Mouse (Mus musculus): Measurements from ENCODE around the gene Klrk1. TPM values are rescaled to one million over a fixed set of nuclear protein-coding genes. Genes with fewer than 3 reads are reported as not detected.
"Not testable (repeated sequence)": the region's sequence is repeated elsewhere in the genome, so short reads cannot be mapped to it uniquely, and the experiment has no call there.

The Klrk1 gene
- polyA plus RNA-seq (2011; ENCODE audit: insufficient read depth, insufficient read length, low replicate concordance, missing spikeins), result 2.7 and 6.3 TPM in 2 replicates

DNA sequence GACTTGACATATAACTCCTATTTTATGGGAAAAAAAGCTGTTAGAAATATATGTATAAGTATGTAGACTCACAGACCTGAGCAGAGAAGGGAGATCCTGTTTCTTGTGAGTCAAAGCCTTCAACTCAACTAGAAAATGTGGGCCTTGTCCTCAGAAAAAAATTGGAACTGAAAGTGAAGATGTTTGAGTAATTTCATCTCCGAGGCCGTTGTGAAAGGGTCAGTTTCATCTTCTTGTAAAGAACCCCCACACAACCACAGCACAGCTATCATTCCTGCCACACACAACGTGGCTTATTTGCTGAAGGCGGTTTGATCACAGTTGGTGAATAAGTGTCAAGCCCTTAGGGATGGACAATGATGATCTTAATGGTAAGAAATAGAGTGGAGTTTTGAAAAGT is at the start of gene Klrk1:
Klrk1 (minus strand) TSS at position 130 of the 400 bp plus-strand sequence.
- WGBS, result 37% methylated on average over 4 of the region's 4 CpGs

DNA sequence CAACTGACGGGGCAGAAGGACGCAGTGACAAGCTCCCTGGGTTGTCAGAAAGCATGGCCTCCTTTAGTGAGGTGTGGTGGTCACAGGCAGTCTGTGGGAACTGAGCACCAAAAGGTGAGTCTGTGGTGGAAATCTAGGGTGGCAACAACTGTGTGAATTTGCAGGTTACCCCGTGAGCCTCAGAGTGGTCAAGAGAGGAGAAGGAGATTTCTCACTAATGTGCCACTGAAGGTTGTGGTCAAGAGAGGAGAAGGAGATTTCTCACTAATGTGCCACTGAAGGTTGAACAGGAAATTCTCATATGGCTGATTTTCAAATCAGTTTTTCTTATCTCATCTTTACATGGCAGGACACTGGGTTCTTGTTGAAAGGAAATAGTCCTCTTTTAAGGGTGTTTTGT is 37.6 kb upstream of the Klrk1 start:
- no CpG with 5 or more reads among the region's 3 CpGs for WGBS
- not testable (repeated sequence) for H3K27ac ChIP-seq (ENCODE audit: control insufficient read depth, insufficient read depth, low read depth, low read length, poor library complexity); H3K4me1 ChIP-seq (ENCODE audit: control insufficient read depth, insufficient read depth, low read length); H3K4me3 ChIP-seq (replicated peaks; ENCODE audit: control insufficient read depth, low read depth, low read length)

More for the DNA sequence above, at the start of gene Klrk1:
- no peak for TF ChIP-seq POLR2A (IDR thresholded peaks at IDR 0.05; ENCODE audit: borderline replicate concordance, control insufficient read depth, low read depth, low read length)
- TF ChIP-seq CTCF (IDR thresholded peaks at IDR 0.05; ENCODE audit: control insufficient read depth, insufficient read depth, low read length), result no peak
- Histone ChIP-seq H3K4me3 (replicated peaks; ENCODE audit: control insufficient read depth, low read depth, low read length) (no peak within 1 kb of the TSS), H3K27ac (ENCODE audit: control insufficient read depth, insufficient read depth, low read depth, low read length, poor library complexity) (no peak within 1 kb of the TSS), H3K4me1 (ENCODE audit: control insufficient read depth, insufficient read depth, low read length) (no peaks in the 10 kb centered on the region)

DNA sequence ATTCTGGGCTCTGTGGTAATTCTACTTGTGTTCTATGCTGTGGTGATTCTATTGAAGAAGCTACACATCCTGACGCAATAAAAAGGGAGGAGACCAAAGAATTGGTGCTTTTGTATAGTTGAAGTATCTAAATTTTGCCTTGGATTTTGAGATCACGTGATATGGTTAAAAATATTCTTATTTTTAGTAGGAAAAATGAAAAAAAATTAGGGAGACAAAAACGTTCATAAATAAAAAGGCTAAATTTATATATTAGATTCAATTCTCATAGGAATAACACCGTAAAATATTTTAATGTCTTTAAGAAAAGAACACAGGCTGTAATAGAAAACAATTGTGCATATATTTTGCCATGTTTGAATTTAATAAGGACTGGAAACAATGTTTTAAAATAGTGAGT is 36.9 kb upstream of the Klrk1 start, which contains the start of gene Klrc2:
Klrc2 (minus strand) TSS at position 101 of the 400 bp plus-strand sequence.
- H3K27ac ChIP-seq (ENCODE audit: control insufficient read depth, insufficient read depth, low read depth, low read length, poor library complexity); H3K4me1 ChIP-seq (ENCODE audit: control insufficient read depth, insufficient read depth, low read length); H3K4me3 ChIP-seq (replicated peaks; ENCODE audit: control insufficient read depth, low read depth, low read length): not testable (repeated sequence)
- WGBS, result 71% methylated on average over 4 of the region's 4 CpGs

DNA sequence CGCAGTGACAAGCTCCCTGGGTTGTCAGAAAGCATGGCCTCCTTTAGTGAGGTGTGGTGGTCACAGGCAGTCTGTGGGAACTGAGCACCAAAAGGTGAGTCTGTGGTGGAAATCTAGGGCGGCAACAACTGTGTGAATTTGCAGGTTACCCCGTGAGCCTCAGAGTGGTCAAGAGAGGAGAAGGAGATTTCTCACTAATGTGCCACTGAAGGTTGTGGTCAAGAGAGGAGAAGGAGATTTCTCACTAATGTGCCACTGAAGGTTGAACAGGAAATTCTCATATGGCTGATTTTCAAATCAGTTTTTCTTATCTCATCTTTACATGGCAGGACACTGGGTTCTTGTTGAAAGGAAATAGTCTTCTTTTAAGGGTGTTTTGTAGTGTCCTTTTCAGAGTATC is 20.4 kb upstream of the Klrk1 start:
- WGBS, result 53% methylated on average over 2 of the region's 3 CpGs
- H3K27ac ChIP-seq (ENCODE audit: control insufficient read depth, insufficient read depth, low read depth, low read length, poor library complexity); H3K4me3 ChIP-seq (replicated peaks; ENCODE audit: control insufficient read depth, low read depth, low read length); H3K4me1 ChIP-seq (ENCODE audit: control insufficient read depth, insufficient read depth, low read length): not testable (repeated sequence)

DNA sequence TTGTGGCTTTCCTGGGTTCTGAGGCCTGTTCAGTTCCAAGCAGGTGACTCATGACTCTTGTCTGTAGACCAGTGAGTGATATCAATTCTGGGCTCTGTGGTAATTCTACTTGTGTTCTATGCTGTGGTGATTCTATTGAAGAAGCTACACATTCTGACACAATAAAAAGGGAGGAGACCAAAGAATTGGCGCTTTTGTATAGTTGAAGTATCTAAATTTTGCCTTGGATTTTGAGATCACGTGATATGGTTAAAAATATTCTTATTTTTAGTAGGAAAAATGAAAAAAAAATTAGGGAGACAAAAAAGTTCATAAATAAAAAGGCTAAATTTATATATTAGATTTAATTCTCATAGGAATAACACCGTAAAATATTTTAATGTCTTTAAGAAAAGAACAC is 19.6 kb upstream of the Klrk1 start, which contains the start of gene Klrc3:
Klrc3 (minus strand) TSS at position 101 of the 400 bp plus-strand sequence.
- not testable (repeated sequence) for H3K4me3 ChIP-seq (replicated peaks; ENCODE audit: control insufficient read depth, low read depth, low read length); H3K4me1 ChIP-seq (ENCODE audit: control insufficient read depth, insufficient read depth, low read length); H3K27ac ChIP-seq (ENCODE audit: control insufficient read depth, insufficient read depth, low read depth, low read length, poor library complexity)
- 72% methylated on average over 3 of the region's 3 CpGs for WGBS

DNA sequence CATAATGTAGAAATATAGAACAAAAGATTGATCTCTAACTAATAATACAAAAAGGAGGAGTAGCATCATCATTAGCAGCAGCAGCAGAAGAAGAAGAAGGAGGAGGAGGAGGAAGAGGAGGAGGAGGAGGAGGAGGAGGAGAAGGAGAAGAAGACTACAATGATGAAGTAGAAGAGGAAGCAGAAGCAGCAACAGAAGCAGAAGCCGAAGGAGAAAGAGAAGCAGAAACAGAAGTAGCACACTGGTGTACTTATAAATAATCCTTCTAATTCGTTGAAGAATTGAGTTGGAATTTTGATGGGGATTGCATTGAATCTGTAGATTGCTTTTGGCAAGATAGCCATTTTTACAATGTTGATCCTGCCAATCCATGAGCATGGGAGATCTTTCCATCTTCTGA is 7.4 kb upstream of the Klrk1 start:
- H3K4me3 ChIP-seq (replicated peaks; ENCODE audit: control insufficient read depth, low read depth, low read length); H3K27ac ChIP-seq (ENCODE audit: control insufficient read depth, insufficient read depth, low read depth, low read length, poor library complexity): not testable (repeated sequence)
- 23% methylated on average over 2 of the region's 2 CpGs for WGBS

DNA sequence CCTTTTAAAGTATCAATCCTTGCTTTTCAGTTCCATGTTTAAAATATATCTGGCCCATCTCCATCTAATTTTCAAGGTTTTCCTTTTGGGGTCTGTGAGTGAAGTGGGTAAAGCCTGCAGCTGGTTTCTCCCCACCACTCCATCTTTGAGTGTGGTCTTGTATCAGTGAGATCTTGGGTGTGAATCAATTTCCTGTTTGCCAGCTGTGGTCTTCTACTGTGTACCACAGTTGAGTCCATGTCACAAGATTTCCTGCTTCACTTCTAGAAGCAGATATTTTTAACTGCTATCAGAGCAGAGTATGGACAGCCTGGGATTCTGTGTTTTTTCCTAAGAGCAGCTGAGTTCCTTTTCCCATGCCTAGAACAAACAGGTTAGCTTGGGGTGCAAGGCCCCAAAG is 15.3 kb downstream of the Klrk1 start:
- no peak overlapping the region for H3K27ac ChIP-seq (ENCODE audit: control insufficient read depth, insufficient read depth, low read depth, low read length, poor library complexity)
- no peak overlapping the region for H3K4me3 ChIP-seq (replicated peaks; ENCODE audit: control insufficient read depth, low read depth, low read length)
- TF ChIP-seq POLR2A (IDR thresholded peaks at IDR 0.05; ENCODE audit: borderline replicate concordance, control insufficient read depth, low read depth, low read length) (no peak), CTCF (IDR thresholded peaks at IDR 0.05; ENCODE audit: control insufficient read depth, insufficient read depth, low read length) (no peak)
- no peaks in the 10 kb centered on the region for H3K4me1 ChIP-seq (ENCODE audit: control insufficient read depth, insufficient read depth, low read length)

More for the DNA sequence above, 7.4 kb upstream of the Klrk1 start:
- H3K4me1 ChIP-seq (ENCODE audit: control insufficient read depth, insufficient read depth, low read length), result not testable (repeated sequence)

DNA sequence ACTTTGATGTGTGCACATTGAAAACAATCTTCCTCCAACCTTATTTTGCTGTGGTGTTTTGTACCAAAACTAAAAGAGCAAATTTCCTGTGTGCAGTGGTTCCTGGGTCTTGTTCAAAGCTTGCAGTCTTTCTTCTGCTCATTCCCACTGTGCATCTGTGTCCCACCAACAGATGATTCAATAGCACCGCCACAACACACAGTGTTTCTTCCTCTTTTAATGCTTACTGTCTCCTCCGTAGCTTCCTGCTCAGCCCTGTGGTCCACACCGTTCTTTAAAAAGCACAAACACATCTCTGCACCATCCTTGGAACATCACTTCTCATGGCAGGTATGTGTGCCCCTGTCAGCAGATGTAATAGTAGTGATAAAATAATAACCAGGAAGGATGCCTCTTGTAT is 32.2 kb downstream of the Klrk1 start, which contains the start of gene Klrd1:
Klrd1 (plus strand) TSS at position 275 of the 400 bp plus-strand sequence.
- WGBS, result under 1% methylated on average over 3 of the region's 3 CpGs
- Histone ChIP-seq H3K4me3 (replicated peaks; ENCODE audit: control insufficient read depth, low read depth, low read length) (peak within 1 kb of the TSS; percentile 1), H3K4me1 (ENCODE audit: control insufficient read depth, insufficient read depth, low read length) (no peaks in the 10 kb centered on the region), H3K27ac (ENCODE audit: control insufficient read depth, insufficient read depth, low read depth, low read length, poor library complexity) (no peak within 1 kb of the TSS)
- TF ChIP-seq POLR2A (IDR thresholded peaks at IDR 0.05; ENCODE audit: borderline replicate concordance, control insufficient read depth, low read depth, low read length) (no peak), CTCF (IDR thresholded peaks at IDR 0.05; ENCODE audit: control insufficient read depth, insufficient read depth, low read length) (no peak)

DNA sequence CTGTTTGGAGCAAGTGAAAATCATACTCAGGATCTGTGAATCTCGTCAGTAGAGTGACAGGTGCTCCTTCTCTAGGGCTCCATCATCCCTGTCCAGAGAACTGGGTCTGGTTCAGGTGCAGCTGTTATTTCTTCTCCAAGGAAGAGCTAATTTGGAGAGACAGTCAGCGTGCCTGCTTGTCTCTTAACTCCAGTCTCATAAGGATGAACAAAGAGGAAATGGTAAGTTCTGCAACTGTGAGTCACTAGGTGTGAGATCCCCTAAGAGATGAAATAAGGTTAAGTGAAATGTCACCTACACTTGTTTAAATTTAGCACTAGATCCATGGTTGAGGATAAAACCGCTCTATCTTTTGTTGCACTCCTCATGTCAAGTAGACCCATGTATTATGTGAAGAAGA is 40.6 kb downstream of the Klrk1 start:
- TF ChIP-seq POLR2A (IDR thresholded peaks at IDR 0.05; ENCODE audit: borderline replicate concordance, control insufficient read depth, low read depth, low read length) (no peak), CTCF (IDR thresholded peaks at IDR 0.05; ENCODE audit: control insufficient read depth, insufficient read depth, low read length) (no peak)
- 58% methylated on average over 3 of the region's 3 CpGs for WGBS
- Histone ChIP-seq H3K4me1 (ENCODE audit: control insufficient read depth, insufficient read depth, low read length) (no peaks in the 10 kb centered on the region), H3K27ac (ENCODE audit: control insufficient read depth, insufficient read depth, low read depth, low read length, poor library complexity) (no peak overlapping the region), H3K4me3 (replicated peaks; ENCODE audit: control insufficient read depth, low read depth, low read length) (no peak overlapping the region)

DNA sequence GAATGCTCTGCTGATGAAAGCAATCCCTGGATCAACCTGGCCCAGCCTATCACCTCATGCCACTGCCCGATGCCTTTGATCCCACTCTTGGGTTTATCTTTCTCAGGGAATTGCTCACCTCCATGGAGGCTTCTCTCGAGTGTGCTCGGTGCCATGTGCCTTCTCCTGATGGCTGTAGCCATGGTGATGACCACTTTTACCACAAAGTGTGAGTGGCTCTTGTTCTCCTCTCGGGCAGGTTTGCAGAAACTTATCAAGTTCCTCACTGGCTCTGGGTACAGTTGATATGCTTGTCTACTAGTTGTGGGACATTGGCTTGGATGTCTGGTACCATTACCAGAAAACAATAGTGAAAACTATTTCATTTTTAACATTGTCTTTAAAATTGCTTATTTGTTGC is 41.8 kb downstream of the Klrk1 start:
- 26% methylated on average over 4 of the region's 4 CpGs for WGBS
- no peak overlapping the region for H3K27ac ChIP-seq (ENCODE audit: control insufficient read depth, insufficient read depth, low read depth, low read length, poor library complexity)
- TF ChIP-seq CTCF (IDR thresholded peaks at IDR 0.05; ENCODE audit: control insufficient read depth, insufficient read depth, low read length), result no peak
- TF ChIP-seq POLR2A (IDR thresholded peaks at IDR 0.05; ENCODE audit: borderline replicate concordance, control insufficient read depth, low read depth, low read length), result no peak

More for the DNA sequence above, 41.8 kb downstream of the Klrk1 start:
- H3K4me1 ChIP-seq (ENCODE audit: control insufficient read depth, insufficient read depth, low read length), result no peaks in the 10 kb centered on the region
- H3K4me3 ChIP-seq (replicated peaks; ENCODE audit: control insufficient read depth, low read depth, low read length), result no peak overlapping the region

Measured in bone marrow, adult 2 months (tissue).